Mouse (Mus musculus) embryonic facial prominence, embryonic 10.5 days (tissue): ENCODE data around the gene Ly75. TPM values are rescaled to one million over a fixed set of nuclear protein-coding genes. Genes with fewer than 3 reads are reported as not detected.

Experiments used
- DNase-seq: peaks from one replicate; pipeline ENCODE4 v3.0.0-alpha.2; 2017; ENCODE audit warnings: low spot score
- H3K27ac ChIP-seq: fragments of 300-500 bp; sonication (generic); replicated peaks from 2 replicates; pipeline ENCODE4 v1.5.1; 2016; ENCODE audit warnings: mild to moderate bottlenecking
- H3K27me3 ChIP-seq: fragments of 300-500 bp; sonication (generic); replicated peaks from 2 replicates; pipeline ENCODE4 v1.6.1; 2016; ENCODE audit warnings: low read depth, mild to moderate bottlenecking; ENCODE audit not compliant: poor library complexity, severe bottlenecking
- H3K36me3 ChIP-seq: fragments of 300-500 bp; sonication (generic); replicated peaks from 2 replicates; pipeline ENCODE4 v1.6.1; 2016; ENCODE audit warnings: mild to moderate bottlenecking, moderate library complexity
- H3K4me1 ChIP-seq: fragments of 300-500 bp; sonication (generic); 2 replicates; pipeline ENCODE4 v1.6.1; 2016
- H3K4me3 ChIP-seq: fragments of 300-500 bp; sonication (generic); 2 replicates; pipeline ENCODE4 v1.5.1; 2016; ENCODE audit warnings: mild to moderate bottlenecking, moderate library complexity
- H3K9me3 ChIP-seq: fragments of 300-500 bp; sonication (generic); 2 replicates; pipeline ENCODE4 v1.6.1; 2016; ENCODE audit warnings: mild to moderate bottlenecking
- WGBS: fragments of 180-500 bp; shearing (Covaris S2); methylation state at CpG from one replicate; pipeline ENCODE4 v1.1.7; 2016; 5-methylcytosine and 5-hydroxymethylcytosine counted together
- polyA plus RNA-seq: library from polyadenylated mRNA; unstranded; fragments of >200 nt; fragmentation: Nextera tagmentation; extraction: Ambion mirVana; gene quantifications from 2 replicates; pipeline ENCODE4 v1.2.1, GENCODE M21; 2016

Ly75 gene
- polyA plus RNA-seq, 1 experiment from 2014 or later: 5.6 TPM

DNA sequence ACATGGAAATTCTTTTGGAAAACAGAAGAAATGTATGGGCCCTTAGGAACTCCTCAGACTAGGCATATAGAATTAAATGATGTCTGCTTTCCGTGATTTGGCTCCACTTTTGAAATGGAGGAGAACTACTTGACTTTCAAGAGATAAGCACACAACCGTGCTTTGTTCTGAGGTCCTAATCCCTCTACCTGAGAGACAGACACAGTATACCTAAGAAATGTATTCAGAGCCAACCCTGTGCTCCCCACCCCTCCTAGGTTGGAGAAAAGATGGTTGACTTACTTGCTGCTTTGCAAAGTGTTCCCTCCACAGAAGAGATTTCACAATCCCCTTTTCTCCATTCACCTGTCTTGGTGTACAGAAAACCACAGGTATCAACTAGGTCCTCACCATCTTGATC is 126.4 kb downstream of the Ly75 start:
- Histone ChIP-seq H3K4me3 (no peak overlapping the region), H3K36me3 (peaks cover 34% of the 10 kb centered on the region), H3K9me3 (0 out of 2 replicates have a peak, but pooled peaks cover 3% of the 10 kb centered on the region), H3K4me1 (no peaks in the 10 kb centered on the region), H3K27me3 (no peaks in the 10 kb centered on the region), H3K27ac (no peak overlapping the region)
- 87% methylated on average over 2 of the region's 2 CpGs for WGBS
- DNase-seq: no peak

DNA sequence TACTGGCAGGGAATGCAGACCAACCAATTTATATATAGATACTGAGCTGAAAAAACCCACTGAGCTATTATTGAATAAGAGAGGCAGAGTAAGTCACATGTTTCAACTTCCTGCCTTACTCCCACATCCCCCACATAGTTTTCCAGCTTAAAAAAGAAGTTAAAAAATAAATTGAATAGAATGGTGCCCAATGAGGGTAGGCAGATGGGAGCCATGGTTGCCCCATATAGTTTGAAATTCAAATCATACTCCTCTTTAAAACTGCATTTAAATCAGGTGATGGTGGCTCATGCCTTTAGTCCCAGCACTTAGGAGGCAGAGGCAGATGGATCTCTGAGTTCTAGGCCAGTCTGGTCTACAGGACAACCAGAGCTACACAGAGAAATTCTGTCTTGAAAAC is 129.6 kb downstream of the Ly75 start:
- Histone ChIP-seq H3K9me3 (0 out of 2 replicates have a peak, but pooled peaks cover 3% of the 10 kb centered on the region), H3K27me3 (no peaks in the 10 kb centered on the region), H3K4me3 (no peak overlapping the region), H3K36me3 (peaks cover 58% of the 10 kb centered on the region), H3K4me1 (no peaks in the 10 kb centered on the region), H3K27ac (no peak overlapping the region)
- no peak for DNase-seq

DNA sequence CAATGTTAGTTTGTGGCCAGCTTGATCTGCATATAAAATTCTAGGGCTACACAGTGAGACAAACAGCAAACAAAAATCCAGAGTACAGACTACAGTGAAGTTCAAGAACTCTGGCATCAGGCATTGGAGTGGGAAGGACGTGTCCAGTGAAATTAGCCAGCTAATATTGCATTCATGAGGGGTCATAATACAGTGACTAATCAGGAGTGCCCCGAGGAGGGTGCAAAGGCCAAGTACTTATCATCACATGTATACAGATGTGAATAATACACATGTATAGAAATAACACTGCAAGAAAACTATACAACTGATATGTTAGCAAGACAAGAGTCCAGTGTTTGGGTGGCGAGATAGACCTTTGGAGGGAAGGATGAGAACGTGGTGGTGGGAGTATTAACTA is 130.3 kb downstream of the Ly75 start:
- H3K4me3 ChIP-seq: no peak overlapping the region
- peaks cover 56% of the 10 kb centered on the region for H3K36me3 ChIP-seq
- no peak overlapping the region for H3K27ac ChIP-seq
- 90% methylated on average over 4 of the region's 4 CpGs for WGBS
- H3K9me3 ChIP-seq: no peaks in the 10 kb centered on the region
- no peaks in the 10 kb centered on the region for H3K4me1 ChIP-seq
- H3K27me3 ChIP-seq: no peaks in the 10 kb centered on the region
- DNase-seq: no peak

Other genes starting within 250 kb of the Ly75 start
- 63.4 and 63.6 TPM in 2 replicates for gene Baz2b, start 173.5 kb downstream of the Ly75 start, polyA plus RNA-seq
- gene March7, start 173.4 kb downstream of the Ly75 start, polyA plus RNA-seq: 71.6 and 77.3 TPM in 2 replicates
- gene Cd302, start 98.8 kb downstream of the Ly75 start, polyA plus RNA-seq: 18.2 and 20.8 TPM in 2 replicates
- 2.5 and 2.8 TPM in 2 replicates for gene Pla2r1, start 170.0 kb upstream of the Ly75 start, polyA plus RNA-seq